Mouse (Mus musculus): ENCODE measurements around the gene Dcaf8. TPM values are rescaled to one million over a fixed set of nuclear protein-coding genes. Genes with fewer than 3 reads are reported as not detected.

The Dcaf8 gene
- polyA plus RNA-seq, 1 experiment from 2014 or later, result 162 TPM

GRCm38 (mm10) chr1:172162009-172162408, 14.1 kb downstream of the Dcaf8 start:
- ChIA-PET CTCF (interaction anchor here (0.8 to 4.4 kb wide), 16 partner anchors 10 to 149 kb away, joined by 3 to 31 read pairs (median 6); no protein-coding TSS in a partner anchor), POLR2A (interaction anchor here (1.0 to 1.7 kb wide), 3 partner anchors 13 to 34 kb away, joined by 4 read pairs; no protein-coding TSS in a partner anchor)
- ATAC-seq (no peak), DNase-seq (ENCODE audit: low read depth, low spot score) (no peak)
- H3K27me3 ChIP-seq, result no peaks in the 10 kb centered on the region
- peak; percentile 73 for TF ChIP-seq CTCF (IDR thresholded peaks at IDR 0.05)
- in situ Hi-C loops (cut with MboI; ENCODE audit: low pct_unique_long_range_greater_than_20kb), result no loop called here

GRCm38 (mm10) chr1:172162959-172163358, 15.1 kb downstream of the Dcaf8 start:
- CTCF ChIA-PET, result interaction anchor here (1.0 to 4.4 kb wide), 12 partner anchors 9 to 148 kb away, joined by 3 to 31 read pairs (median 8); no protein-coding TSS in a partner anchor
- POLR2A ChIA-PET, result interaction anchor here (1.2 to 1.7 kb wide), 2 partner anchors 13 to 18 kb away, joined by 3 to 4 read pairs; no protein-coding TSS in a partner anchor
- TF ChIP-seq CTCF (IDR thresholded peaks at IDR 0.05), result no peak
- in situ Hi-C loops (cut with MboI; ENCODE audit: low pct_unique_long_range_greater_than_20kb), result no loop called here
- H3K27me3 ChIP-seq, result no peaks in the 10 kb centered on the region
- no peak for DNase-seq (ENCODE audit: low read depth, low spot score)
- ATAC-seq, result no peak

- ChIA-PET POLR2A (interaction anchor here (1.3 kb wide), 1 partner anchor 15 kb away, joined by 3 read pairs; no protein-coding TSS in a partner anchor), CTCF (interaction anchor here (1.3 to 2.4 kb wide), 5 partner anchors 9 to 143 kb away, joined by 3 to 12 read pairs (median 3); no protein-coding TSS in a partner anchor)
- in situ Hi-C loops (cut with MboI; ENCODE audit: low pct_unique_long_range_greater_than_20kb), result no loop called here
- no peak for TF ChIP-seq CTCF (IDR thresholded peaks at IDR 0.05)
- no peaks in the 10 kb centered on the region for H3K27me3 ChIP-seq
- ATAC-seq (no peak), DNase-seq (ENCODE audit: low read depth, low spot score) (no peak)
These were observed 20.0 kb downstream of the Dcaf8 start for GRCm38 (mm10) chr1:172167911-172168310.

- no peak for TF ChIP-seq CTCF (IDR thresholded peaks at IDR 0.05)
- DNase-seq (ENCODE audit: low read depth, low spot score) (no peak), ATAC-seq (no peak)
- POLR2A ChIA-PET, result no interaction called here
- H3K27me3 ChIP-seq, result no peaks in the 10 kb centered on the region
- in situ Hi-C loops (cut with MboI; ENCODE audit: low pct_unique_long_range_greater_than_20kb), result no loop called here
- CTCF ChIA-PET, result interaction anchor here (0.9 kb wide), 1 partner anchor 19 kb away, joined by 3 read pairs; no protein-coding TSS in a partner anchor
These were observed 21.9 kb downstream of the Dcaf8 start for GRCm38 (mm10) chr1:172169809-172170208.

- TF ChIP-seq CTCF (IDR thresholded peaks at IDR 0.05), result no peak
- ChIA-PET POLR2A (interaction anchor here (1.5 kb wide), 1 partner anchor 138 kb away, joined by 3 read pairs; no protein-coding TSS in a partner anchor), CTCF (interaction anchor here (1.8 kb wide), 1 partner anchor 10 kb away, joined by 8 read pairs; no protein-coding TSS in a partner anchor)
- in situ Hi-C loops (cut with MboI; ENCODE audit: low pct_unique_long_range_greater_than_20kb), result no loop called here
- DNase-seq (ENCODE audit: low read depth, low spot score) (no peak), ATAC-seq (no peak)
- H3K27me3 ChIP-seq, result no peaks in the 10 kb centered on the region
These were observed 24.5 kb downstream of the Dcaf8 start for GRCm38 (mm10) chr1:172172381-172172780.

GRCm38 (mm10) chr1:172173181-172173580, 25.3 kb downstream of the Dcaf8 start:
- DNase-seq (ENCODE audit: low read depth, low spot score) (no peak), ATAC-seq (no peak)
- in situ Hi-C loops (cut with MboI; ENCODE audit: low pct_unique_long_range_greater_than_20kb), result no loop called here
- CTCF ChIA-PET, result interaction anchor here (2.1 kb wide), 1 partner anchor 11 kb away, joined by 9 read pairs; no protein-coding TSS in a partner anchor
- no peaks in the 10 kb centered on the region for H3K27me3 ChIP-seq
- POLR2A ChIA-PET, result interaction anchor here (1.5 kb wide), 1 partner anchor 137 kb away, joined by 3 read pairs; no protein-coding TSS in a partner anchor
- TF ChIP-seq CTCF (IDR thresholded peaks at IDR 0.05), result no peak

GRCm38 (mm10) chr1:172177791-172178190, 29.9 kb downstream of the Dcaf8 start:
- CTCF ChIA-PET, result interaction anchor here (0.6 to 2.8 kb wide), 5 partner anchors 10 to 614 kb away, joined by 3 to 12 read pairs (median 5); no protein-coding TSS in a partner anchor
- in situ Hi-C loops (cut with MboI; ENCODE audit: low pct_unique_long_range_greater_than_20kb), result no loop called here
- POLR2A ChIA-PET, result interaction anchor here (0.5 kb wide), 1 partner anchor 67 kb away, joined by 3 read pairs; no protein-coding TSS in a partner anchor
- ATAC-seq, result no peak
- H3K27me3 ChIP-seq, result no peaks in the 10 kb centered on the region
- DNase-seq (ENCODE audit: low read depth, low spot score), result no peak
- no peak for TF ChIP-seq CTCF (IDR thresholded peaks at IDR 0.05)

- ATAC-seq (no peak), DNase-seq (ENCODE audit: low read depth, low spot score) (no peak)
- no peaks in the 10 kb centered on the region for H3K27me3 ChIP-seq
- ChIA-PET POLR2A (interaction anchor here (0.8 kb wide), 1 partner anchor 63 kb away, joined by 4 read pairs; no protein-coding TSS in a partner anchor), CTCF (no interaction called here)
- in situ Hi-C loops (cut with MboI; ENCODE audit: low pct_unique_long_range_greater_than_20kb), result no loop called here
- TF ChIP-seq CTCF (IDR thresholded peaks at IDR 0.05), result no peak
These were observed 31.2 kb downstream of the Dcaf8 start for GRCm38 (mm10) chr1:172179102-172179501.

GRCm38 (mm10) chr1:172180881-172181280, 33.0 kb downstream of the Dcaf8 start:
- no peak for TF ChIP-seq CTCF (IDR thresholded peaks at IDR 0.05)
- no peaks in the 10 kb centered on the region for H3K27me3 ChIP-seq
- ChIA-PET POLR2A (interaction anchor here (1.3 kb wide), 1 partner anchor 16 kb away, joined by 3 read pairs; no protein-coding TSS in a partner anchor), CTCF (interaction anchor here (1.4 kb wide), 1 partner anchor 20 kb away, joined by 4 read pairs; no protein-coding TSS in a partner anchor)
- in situ Hi-C loops (cut with MboI; ENCODE audit: low pct_unique_long_range_greater_than_20kb), result no loop called here
- no peak for DNase-seq (ENCODE audit: low read depth, low spot score)
- no peak for ATAC-seq

- H3K27me3 ChIP-seq, result no peaks in the 10 kb centered on the region
- POLR2A ChIA-PET, result interaction anchor here (0.7 to 1.3 kb wide), 2 partner anchors 13 to 16 kb away, joined by 3 to 4 read pairs; no protein-coding TSS in a partner anchor
- in situ Hi-C loops (cut with MboI; ENCODE audit: low pct_unique_long_range_greater_than_20kb), result no loop called here
- DNase-seq (ENCODE audit: low read depth, low spot score) (no peak), ATAC-seq (no peak)
- TF ChIP-seq CTCF (IDR thresholded peaks at IDR 0.05), result no peak
- CTCF ChIA-PET, result interaction anchor here (0.8 to 1.4 kb wide), 2 partner anchors 13 to 21 kb away, joined by 3 to 4 read pairs; no protein-coding TSS in a partner anchor
These were observed 33.9 kb downstream of the Dcaf8 start for GRCm38 (mm10) chr1:172181777-172182176.

- ATAC-seq (no peak), DNase-seq (ENCODE audit: low read depth, low spot score) (no peak)
- in situ Hi-C loops (cut with MboI; ENCODE audit: low pct_unique_long_range_greater_than_20kb), result no loop called here
- CTCF ChIA-PET, result interaction anchor here (1.1 to 2.4 kb wide), 2 partner anchors 14 to 64 kb away, joined by 3 to 6 read pairs; no protein-coding TSS in a partner anchor
- no peaks in the 10 kb centered on the region for H3K27me3 ChIP-seq
- no peak for TF ChIP-seq CTCF (IDR thresholded peaks at IDR 0.05)
- POLR2A ChIA-PET, result interaction anchor here (0.6 to 0.7 kb wide), 2 partner anchors 14 to 1910 kb away, joined by 3 read pairs; no protein-coding TSS in a partner anchor
These were observed 35.2 kb downstream of the Dcaf8 start for GRCm38 (mm10) chr1:172183056-172183455.
